Mouse (Mus musculus) heart, adult 8-10 months (tissue): Measurements from ENCODE around the gene Cd300ld3. TPM values are rescaled to one million over a fixed set of nuclear protein-coding genes. Genes with fewer than 3 reads are reported as not detected.

Experiments
- DNase-seq: peaks from one replicate; pipeline ENCODE4 v3.0.0; 2022; ENCODE audit warnings: low spot score
- total RNA-seq, 4 experiments: library from RNA; stranded (reverse); gene quantifications; 2 replicates each; pipeline ENCODE4 v1.2.4; 2022

Cd300ld3 gene
- 1 to 10 TPM; 4.6 to 9.1 (median 7.4) TPM for total RNA-seq

DNA sequence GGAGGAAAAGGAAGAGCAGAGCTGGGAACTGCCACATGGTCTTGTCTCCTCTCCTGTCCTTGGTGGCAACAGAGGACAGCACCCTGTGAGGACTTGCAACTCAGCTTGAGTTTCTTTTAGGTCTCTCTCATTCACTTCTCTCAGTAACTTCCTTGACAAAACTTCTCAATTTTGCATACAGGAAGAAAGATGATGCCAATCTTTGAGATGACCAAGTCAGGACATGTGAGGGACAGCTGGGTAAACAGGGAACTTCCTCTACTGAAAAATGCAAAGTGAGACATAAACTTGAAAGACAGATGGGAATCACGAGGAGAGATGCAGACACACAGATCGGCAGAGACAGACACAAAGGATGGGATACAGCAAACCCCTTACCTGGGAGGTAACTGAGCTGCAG lies at the start of gene Cd300ld3:
Cd300ld3 (minus strand) TSS at position 151 of the 400 bp plus-strand sequence.
- no peak for DNase-seq

DNA sequence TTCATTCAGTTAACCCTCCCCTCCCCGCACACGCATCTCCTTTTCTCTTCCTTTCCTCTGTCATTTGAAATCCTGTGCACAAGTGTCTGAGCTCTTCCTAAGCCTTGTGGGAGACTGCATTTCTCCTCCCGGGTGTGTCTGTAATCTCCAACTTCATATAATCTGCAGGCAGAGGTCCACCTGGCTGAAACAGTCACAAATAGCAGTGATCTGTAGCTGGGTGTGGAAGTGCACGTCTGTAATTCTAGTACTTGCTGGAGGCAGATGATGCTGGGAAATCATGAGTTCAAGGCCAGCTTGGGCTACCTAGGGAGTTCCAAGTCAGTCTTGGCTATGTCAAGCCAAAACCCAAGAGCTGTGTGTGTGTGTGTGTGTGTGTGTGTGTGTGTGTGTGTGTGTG lies 43.9 kb upstream of the Cd300ld3 start:
- DNase-seq = no peak

DNA sequence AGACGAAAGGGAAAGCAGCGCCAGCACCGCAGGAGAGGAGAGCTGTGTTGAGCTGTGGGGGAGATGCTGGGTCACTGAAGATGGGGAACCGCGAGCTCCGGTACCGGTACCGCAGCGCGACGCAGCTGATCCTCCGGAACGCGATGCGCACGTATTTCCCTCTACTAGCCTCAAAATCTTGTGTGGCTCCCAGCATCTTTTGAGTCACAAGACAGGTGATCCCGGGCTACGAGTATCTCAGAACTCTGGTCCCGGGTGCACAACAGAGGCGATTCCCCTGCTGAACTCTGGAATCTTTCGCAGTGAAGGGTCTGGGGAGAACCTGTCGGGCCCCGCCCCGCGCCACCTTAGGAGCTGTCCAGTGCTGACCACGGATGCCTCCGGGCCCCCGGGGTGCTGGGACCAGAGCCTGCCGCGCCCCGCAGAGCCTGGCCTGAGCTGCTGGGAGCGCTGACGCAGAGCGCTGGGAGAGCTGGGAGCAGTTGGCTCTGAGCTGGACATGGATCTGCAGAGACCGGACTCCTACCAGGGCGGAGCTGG lies 43.2 kb upstream of the Cd300ld3 start, which contains the start of gene Rab37:
Rab37 (plus strand) TSS at position 70 of the 540 bp plus-strand sequence.
- DNase-seq = no peak

DNA sequence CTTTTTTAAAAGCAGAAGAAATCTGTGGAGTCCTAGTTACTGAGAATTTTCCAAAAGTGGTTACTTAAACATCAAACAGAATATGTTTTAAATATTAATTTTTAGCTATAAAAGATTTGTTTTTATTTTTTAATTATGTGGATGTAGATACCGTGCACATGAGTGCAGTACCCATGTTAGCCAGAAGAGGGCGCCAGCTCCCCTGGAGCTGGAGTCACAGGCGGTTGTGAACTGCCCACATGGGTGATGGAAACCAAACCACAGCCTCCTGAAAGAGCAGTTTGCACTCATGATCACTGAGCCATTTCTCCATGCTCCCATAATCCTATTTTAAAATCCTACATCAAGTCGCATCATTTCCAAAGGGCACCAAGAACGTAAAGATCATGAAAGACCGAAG lies 41.6 kb upstream of the Cd300ld3 start:
- DNase-seq = no peak

DNA sequence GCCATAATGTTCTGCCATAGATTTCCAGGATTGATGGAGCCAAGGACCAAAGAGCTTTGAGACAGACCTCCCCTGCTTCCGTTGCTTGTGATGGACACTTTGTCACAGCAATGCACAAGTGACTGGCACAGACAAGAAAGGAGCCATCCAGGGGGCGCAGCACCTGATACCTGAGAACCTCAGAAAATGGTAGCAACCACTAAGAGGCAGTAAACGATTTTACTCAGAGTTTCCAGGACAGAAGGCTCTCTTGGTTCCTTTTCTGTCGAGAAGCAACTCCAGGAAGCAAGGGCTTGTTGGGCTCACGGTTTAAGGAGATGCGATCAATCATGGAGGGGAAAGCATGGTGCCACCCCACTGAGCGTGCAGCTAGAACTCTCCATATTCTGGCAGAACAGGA lies 38.0 kb upstream of the Cd300ld3 start:
- no peak for DNase-seq

DNA sequence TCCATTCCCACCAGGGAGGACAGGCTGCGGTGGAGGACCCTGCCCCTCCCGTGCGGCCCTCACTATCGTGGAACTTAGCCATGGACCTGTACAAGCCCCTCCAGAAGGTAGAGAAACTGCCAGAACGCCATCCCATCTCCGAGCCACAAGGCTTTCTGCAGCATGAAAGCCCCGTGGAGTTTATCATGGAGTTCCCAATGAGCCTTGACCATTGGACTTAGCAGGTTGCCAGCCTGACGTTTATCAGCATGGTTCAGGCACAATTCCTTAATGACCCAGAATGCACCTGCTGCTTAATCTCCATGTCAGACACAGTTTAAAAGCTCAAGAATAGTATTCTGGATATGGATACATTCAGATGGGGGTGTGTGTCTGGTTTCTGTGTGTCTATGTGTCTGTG lies 36.9 kb upstream of the Cd300ld3 start:
- DNase-seq = no peak

DNA sequence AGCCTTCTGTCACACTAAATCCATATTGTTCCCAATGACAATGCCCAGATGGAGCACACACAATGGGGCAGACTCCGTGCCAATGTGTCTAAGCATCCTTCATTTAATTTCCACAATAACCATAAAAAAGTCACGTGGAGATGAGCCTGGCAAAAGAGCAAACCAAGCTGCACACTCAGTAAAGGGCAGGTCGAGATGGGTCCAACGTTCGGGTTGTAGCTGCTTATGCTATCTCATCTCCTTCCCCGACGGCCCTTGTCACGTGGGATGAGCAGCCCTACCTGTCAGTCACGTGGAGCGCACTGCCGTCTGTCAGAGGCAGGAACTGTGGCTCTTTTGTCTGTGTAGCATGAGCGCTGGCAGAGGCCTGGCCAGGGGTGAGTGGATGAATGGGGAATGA lies 36.4 kb upstream of the Cd300ld3 start:
- DNase-seq = no peak

DNA sequence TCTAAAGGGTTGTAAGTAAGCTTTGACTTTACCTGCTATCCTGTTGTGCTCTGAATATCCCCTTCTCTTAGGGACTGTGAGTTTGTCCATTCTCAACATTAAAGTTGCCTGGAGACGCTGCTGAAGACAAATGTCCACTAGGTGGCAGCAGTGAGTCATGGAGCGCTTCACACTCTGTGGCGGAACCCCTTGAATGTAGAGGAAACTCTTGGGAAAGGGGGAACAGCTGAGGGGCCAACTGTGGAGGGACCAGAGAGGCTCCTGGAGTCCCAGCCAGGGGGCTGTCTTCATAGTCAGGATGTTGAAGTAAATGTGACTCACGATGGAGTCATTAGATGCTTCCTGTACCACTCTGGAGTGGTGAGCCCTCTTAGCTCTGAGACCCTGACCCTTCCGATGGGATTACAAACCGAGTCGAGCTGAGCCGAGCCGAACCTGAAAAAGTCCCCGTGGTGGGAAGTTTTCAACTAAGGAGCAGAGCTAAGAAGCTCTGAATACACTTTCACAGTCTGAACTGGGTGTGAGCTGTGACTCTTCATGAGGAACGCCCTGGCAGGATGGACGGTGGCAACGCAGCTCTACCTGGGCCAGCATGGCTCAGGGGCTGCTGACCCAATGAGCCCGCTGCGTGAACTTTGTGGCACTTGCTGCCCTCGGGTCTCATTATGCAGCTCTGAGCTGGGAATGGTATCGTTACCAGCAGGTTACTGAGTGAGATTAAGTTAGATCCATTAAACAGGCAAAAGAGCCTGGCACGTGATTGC lies 35.3 kb upstream of the Cd300ld3 start:
- DNase-seq = peak; percentile 55

DNA sequence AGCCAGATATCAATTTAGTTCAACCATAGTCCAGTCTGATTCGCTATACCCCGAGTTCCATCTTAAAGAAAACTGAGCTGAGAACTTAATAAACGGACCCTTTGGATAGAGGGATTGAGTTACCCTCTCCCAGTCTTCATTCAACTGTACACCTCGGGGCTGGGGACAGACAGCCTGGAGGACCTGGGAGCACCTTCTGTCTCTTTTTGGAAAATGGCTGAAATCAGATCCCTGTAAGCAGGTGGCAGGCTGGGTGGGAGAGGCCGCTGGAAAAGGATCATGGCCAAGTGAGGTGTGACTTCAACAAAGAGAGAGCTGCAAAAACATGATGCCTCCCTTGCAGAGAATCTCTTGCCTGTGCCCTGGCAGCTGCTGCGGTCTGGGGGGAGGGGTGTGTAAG lies 34.0 kb upstream of the Cd300ld3 start:
- DNase-seq = no peak

DNA sequence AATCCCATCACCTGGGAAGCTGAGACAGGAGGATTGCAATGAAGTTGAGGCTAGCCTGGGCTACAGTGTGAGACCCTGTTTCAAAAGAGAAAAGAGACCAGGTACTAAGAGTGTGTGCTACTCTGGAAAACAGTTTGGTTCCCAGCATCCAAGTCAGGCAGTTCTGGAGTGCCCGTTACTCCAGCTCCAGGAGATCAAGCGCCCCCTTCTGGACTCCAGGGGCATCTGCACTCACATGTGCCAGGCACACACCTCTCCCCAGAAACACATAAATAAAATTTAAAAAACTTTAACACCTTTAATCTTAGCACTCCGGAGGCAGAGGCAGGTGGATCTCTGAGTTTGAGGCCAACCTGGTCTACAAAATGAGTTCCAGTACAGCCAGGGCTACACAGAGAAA lies 33.2 kb upstream of the Cd300ld3 start:
- no peak for DNase-seq

DNA sequence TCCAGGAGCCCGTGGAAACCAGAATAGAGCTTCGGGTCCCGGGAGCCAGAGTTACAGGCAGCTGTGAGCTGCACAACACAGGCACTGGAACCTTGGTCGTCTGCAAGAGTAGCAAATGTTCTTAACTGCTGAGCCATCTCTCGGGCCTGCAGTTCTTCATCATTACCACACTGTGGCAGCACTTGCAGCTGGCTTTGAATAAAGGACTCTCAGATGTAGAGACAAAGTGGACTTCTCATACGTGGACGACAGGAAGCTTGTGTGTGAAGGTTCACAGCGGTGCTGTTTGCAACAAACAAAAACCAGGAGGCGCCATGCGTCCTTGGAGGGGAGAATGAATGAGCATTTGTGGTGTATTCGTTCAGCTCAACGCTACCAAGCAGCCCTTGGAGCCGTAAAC lies 32.7 kb upstream of the Cd300ld3 start:
- DNase-seq = peak; percentile 43

DNA sequence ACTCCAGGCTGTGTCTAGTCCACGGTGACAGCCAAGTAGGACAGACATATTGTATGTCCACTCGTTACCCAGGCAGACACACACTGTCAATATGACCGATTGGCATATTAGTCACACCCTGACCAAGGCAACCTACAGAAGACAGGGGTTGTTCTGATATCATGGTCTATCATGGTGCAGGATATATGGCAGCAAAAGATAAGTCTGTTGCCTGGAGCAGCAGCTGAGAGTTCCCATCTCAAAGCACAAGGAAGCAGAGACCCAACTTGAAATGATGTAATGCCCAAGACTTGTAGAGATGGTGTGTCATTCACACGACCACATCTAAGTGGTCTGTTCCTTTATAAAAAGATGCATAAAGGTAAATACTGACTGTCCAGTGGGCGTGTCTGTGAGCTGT lies 30.5 kb upstream of the Cd300ld3 start:
- DNase-seq = no peak

DNA sequence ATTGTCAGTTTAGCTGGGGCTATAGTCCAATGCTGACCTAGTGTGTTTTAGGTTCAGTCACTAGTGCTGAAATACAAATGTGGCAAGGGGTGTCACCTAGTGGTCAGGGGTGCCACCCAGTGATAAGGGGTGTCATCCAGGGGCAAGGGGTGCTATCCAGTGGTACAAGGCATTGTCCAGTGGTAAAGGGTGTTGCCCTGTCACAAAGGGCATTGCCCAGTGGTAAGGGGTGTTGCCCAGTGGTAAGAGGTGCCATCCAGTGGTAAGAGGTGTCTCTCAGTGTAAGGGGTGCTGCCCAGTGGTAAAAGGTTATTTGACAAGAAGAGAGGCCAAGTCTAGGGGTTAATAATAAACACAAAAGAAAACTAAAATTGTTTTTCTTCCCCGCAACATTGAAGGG lies 29.2 kb upstream of the Cd300ld3 start:
- no peak for DNase-seq

DNA sequence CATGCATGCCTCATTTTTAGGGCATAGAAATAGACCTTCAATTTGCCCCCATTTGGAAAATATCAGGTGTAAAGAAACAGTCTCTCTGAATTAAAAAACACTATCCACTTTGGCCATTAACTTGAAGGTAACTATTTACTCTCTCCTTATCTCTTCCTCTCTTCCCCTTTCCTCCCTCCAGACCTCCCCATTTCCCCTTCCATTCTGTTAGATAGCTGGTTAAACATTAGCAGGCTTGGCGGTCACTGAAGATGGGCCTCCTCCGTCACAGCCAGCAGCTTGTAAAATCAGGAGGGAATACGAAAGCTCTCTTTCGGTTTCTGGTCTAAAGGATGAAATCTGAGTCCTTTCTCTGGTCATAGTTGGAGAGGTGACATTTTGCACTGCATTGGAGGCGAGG lies 27.6 kb upstream of the Cd300ld3 start:
- no peak for DNase-seq

DNA sequence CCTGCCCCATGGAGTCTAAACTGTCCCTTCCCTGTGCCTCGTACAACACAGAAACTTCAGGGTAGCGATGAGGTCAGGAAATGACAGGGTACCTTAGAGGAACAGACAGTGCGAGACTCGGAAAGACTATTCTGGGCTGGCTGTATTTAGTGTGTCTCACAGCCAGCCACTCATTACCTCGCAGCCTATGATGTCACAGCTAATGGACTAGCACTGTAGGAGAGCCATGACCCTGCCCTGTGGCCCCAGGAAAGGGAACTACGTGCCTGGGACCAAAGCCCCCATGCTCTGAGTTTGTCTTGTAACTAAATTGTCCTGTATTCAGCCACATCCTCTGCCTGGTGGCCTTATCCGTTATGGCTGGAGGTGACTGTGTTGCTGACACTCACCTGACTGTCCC lies 27.2 kb upstream of the Cd300ld3 start:
- DNase-seq = no peak

DNA sequence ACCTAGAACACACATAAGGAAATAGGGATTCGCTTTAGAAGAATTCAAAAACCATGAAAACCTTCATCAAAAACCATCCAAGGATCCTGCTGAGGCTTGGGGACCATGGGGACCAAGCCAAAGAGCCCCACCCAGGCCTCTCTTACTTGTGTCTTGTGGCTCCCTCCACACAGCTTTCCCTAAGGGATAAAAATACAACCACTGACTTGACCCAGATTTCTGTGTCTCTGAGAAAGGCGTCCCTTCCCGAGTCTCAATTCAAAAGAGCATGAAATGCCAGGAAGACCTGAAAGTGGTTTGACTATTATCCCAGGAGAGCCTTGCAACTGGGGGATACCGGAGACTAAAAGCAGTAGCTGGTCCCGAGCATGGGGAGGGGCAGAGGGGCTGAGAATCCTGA lies 24.8 kb upstream of the Cd300ld3 start:
- no peak for DNase-seq

DNA sequence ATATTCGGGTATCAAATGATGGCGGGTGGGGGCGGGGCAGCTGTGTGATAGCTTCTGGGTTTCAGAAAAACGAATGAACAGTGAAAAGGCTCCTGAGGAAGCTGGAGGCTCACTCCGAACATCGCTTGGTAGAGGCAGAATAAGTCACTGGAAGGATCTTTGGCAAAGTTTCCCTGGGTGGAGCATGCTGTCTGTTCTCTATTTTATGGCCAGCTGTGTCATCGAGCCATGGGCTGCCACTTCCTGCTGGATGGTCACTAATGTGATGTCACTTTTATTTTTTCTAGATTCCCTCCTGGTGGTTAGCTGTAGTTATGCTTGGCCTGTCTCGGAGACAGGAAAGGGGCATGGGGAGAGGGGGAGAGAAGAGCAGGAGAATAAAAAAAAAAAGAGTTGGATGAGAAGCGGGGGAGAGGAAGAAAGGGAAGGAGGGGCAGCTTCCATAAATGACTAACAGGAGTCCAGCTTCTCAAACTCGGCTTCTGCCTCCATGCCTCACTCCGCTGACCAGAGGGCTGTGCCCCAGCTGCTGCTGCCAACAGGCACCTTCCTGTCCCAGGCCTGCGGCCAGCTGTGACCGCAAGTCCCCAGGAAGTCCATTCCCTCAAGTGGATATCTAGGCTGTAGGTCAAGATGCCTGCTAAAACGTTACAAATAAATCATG lies 23.6 kb upstream of the Cd300ld3 start:
- DNase-seq = peak; percentile 62

DNA sequence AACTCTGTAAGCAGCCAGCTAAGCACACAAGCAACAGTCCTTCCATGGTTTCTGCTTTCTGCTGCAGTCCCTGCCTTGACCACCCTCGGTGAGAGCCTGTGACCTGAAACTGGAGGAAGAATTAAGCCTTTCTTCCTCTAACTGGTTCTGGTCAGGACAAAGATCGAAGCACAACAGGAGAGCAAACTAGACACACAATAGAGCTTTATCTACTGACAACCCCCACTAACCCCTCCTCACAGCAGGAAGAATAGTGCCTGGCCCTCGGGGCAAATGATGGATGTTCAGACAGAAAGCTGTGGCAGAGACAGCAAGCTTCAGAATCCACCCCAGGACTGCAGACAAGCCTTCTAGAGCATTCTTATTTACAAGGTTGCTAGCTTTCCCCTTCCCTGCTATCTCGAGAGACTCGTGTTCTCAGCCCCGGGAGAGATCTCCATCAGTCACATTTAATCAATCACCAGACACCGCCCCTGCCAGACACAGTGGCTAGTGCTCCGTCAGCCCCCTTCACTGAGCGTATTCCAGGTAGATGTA lies 22.9 kb upstream of the Cd300ld3 start:
- no peak for DNase-seq

DNA sequence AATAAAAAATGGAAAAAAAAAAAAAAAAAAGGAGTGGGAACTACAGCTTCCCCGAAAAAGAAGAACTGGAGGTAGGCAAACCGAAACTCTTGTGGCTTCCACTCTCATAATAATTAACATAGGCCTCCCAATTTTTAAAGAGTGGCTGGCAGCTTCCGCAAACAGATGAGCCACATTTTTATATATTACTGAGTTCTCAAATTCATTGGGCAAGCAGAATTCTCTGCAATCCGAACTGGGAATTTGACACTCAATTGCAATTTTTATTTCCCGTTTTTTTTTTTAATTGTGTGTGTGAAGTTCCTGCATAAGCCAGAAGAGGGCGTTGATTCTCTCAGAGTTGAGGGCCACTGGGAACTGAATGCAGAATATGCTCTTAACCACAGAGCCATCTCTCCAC lies 18.6 kb upstream of the Cd300ld3 start:
- peak; percentile 13 for DNase-seq

DNA sequence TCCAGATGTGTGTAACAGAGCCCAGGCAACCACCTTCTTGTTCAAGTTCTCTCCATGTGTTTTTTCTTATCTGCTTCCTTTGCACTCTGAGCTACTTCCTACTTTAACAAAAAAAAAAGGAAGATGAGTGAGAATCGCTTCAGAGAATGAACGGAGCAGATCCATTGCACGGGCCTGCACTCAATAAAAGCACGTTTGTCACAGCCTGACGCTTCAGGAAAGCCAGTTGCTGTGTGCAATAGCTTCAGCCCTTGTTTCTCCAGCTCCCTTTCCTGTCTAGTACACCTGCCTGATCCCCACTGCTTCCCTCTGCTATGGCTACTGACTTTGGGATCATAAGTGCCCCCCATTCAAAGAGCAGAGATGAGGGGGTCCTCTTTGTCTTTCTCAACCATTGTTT lies 13.9 kb upstream of the Cd300ld3 start, which contains the start of gene Cd300e:
Cd300e (minus strand) TSS at position 101 of the 400 bp plus-strand sequence.
- DNase-seq = no peak

DNA sequence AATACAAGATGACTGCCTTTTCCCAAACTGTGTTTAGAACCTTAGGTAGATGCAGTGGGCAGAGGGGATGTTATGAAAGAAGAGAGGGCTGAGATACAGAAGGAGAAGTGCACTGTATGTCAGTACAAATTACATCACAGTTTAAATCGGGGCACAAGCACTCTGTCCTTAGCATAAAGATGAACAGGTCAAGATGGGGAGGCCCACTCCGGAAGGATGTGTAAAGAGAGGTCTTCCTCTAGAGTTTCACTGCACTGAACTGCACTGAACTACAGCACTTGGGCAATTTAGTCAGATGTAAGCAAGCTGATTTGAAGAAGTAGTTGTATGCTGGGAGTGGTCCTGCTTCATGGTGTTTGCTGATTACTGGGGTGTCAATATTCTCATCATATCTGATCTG lies 11.6 kb upstream of the Cd300ld3 start:
- no peak for DNase-seq

DNA sequence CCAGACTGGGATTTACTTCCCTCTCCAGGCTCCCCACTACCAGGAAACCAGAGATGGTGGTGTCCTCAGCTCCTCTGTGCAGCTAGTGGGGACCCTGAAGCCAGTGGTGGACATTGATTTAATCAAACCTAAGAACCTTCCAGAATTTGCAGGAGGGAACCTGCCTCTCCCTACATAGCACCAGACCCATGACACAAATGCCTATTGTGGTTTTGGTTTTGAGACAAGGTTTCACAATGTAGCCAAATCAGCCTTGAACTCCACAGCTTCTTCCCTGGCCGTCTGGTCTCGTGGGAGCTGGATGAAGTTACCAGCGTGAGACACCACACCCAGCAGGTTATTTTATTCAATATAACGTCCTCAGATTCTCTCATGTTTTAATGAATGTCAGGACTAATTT lies 10.5 kb upstream of the Cd300ld3 start:
- DNase-seq = no peak

DNA sequence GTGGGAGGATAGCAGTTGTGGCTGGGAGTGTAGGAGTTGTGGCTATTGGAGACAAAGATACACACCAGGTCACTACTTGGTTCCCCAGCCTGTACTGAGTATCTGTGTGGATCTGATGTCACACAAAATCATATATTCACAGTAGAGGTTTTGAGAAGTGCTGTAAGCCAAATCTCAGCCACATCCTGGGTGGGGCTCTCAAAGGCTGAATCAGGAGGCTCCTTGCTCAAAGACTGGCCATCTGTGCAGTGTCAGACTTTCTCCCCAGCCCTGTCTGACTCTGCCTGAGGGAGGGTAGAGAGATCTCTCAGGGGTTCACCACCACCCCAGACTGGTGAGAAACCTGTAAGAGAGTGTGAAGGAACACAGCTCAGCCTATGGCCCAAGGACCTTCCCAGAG lies 6.3 kb upstream of the Cd300ld3 start:
- DNase-seq = no peak
